Mouse (Mus musculus): ENCODE measurements around the gene Hist1h2ba. TPM values are rescaled to one million over a fixed set of nuclear protein-coding genes. Genes with fewer than 3 reads are reported as not detected.

Hist1h2ba gene
- polyA plus RNA-seq, 1 experiment: not detected

GRCm38 (mm10) chr13:23940291-23940690, 6.3 kb upstream of the Hist1h2ba start:
- TF ChIP-seq CTCF (IDR thresholded peaks at IDR 0.05; ENCODE audit: insufficient read depth, low read depth, low read length) (no peak), POLR2A (IDR thresholded peaks at IDR 0.05; ENCODE audit: insufficient read depth, low read depth, low read length) (no peak)
- 45% methylated on average over 6 of the region's 6 CpGs for WGBS
- Histone ChIP-seq H3K27ac (ENCODE audit: insufficient read depth, low read depth, low read length) (no peak overlapping the region), H3K4me3 (ENCODE audit: insufficient read depth, low read depth, low read length) (no peak overlapping the region), H3K4me1 (ENCODE audit: control insufficient read depth, insufficient read depth, low read length) (0 out of 2 replicates have a peak, but pooled peaks cover 2% of the 10 kb centered on the region)

GRCm38 (mm10) chr13:23938699-23939098, 4.7 kb upstream of the Hist1h2ba start:
- no peaks in the 10 kb centered on the region for H3K4me1 ChIP-seq (ENCODE audit: control insufficient read depth, insufficient read depth, low read length)
- H3K27ac ChIP-seq (ENCODE audit: insufficient read depth, low read depth, low read length): no peak overlapping the region
- TF ChIP-seq CTCF (IDR thresholded peaks at IDR 0.05; ENCODE audit: insufficient read depth, low read depth, low read length): no peak
- TF ChIP-seq POLR2A (IDR thresholded peaks at IDR 0.05; ENCODE audit: insufficient read depth, low read depth, low read length): no peak
- H3K4me3 ChIP-seq (ENCODE audit: insufficient read depth, low read depth, low read length): no peak overlapping the region
- 80% methylated on average over 1 of the region's 1 CpGs for WGBS

DNA sequence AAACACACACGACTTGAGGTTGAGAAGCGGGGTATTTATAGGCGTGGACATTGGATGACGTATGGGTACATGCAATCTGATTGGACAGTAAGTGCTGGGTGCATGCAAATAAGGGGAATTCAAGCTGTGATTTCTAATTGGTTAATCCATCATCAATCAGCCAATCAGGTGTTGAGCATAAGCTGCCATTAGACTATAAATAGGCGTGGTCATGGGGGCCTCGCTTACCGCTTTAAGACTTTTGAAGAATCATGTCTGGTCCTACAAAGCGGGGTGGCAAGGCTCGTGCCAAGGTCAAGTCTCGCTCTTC, 210 bp upstream of the Hist1h2ba start, which contains the start of gene Hist1h2aa:
Gene Hist1h2aa (plus strand): TSS at position 252 of the 310 bp plus-strand sequence.
- no peak within 1 kb of the TSS for H3K4me3 ChIP-seq (ENCODE audit: insufficient read depth, low read depth, low read length)
- no peaks in the 10 kb centered on the region for H3K4me1 ChIP-seq (ENCODE audit: control insufficient read depth, insufficient read depth, low read length)
- TF ChIP-seq POLR2A (IDR thresholded peaks at IDR 0.05; ENCODE audit: insufficient read depth, low read depth, low read length) (no peak), CTCF (IDR thresholded peaks at IDR 0.05; ENCODE audit: insufficient read depth, low read depth, low read length) (no peak)
- 96% methylated on average over 10 of the region's 10 CpGs for WGBS
- no peak within 1 kb of the TSS for H3K27ac ChIP-seq (ENCODE audit: insufficient read depth, low read depth, low read length)

DNA sequence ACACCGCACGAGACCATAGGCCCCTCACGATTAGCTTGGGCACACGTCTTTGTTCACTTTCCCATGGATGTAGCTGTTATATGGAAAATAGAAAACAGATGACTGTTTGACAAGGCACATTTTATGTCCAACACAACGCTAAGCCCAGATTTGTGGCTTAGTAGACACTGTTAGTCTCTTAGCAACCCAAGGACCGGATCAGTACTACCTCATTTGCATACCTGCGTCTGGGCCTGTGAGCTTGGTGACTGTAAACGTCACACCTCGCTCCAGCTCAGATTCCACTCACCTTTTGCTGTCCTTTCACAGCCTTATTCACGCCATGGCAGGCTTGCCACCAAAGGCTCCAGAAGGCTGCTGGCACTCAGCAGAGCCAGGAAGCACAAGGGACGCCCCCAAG, 3.1 kb downstream of the Hist1h2ba start:
- Histone ChIP-seq H3K4me3 (ENCODE audit: insufficient read depth, low read depth, low read length) (no peak overlapping the region), H3K4me1 (ENCODE audit: control insufficient read depth, insufficient read depth, low read length) (peaks cover 7% of the 10 kb centered on the region; the same call in 1 of the 2 replicates), H3K27ac (ENCODE audit: insufficient read depth, low read depth, low read length) (no peak overlapping the region)
- WGBS: 83% methylated on average over 11 of the region's 11 CpGs
- TF ChIP-seq CTCF (IDR thresholded peaks at IDR 0.05; ENCODE audit: insufficient read depth, low read depth, low read length) (no peak), POLR2A (IDR thresholded peaks at IDR 0.05; ENCODE audit: insufficient read depth, low read depth, low read length) (no peak)

- H3K27ac ChIP-seq (ENCODE audit: insufficient read depth, low read depth, low read length): no peak overlapping the region
- no peak overlapping the region for H3K4me3 ChIP-seq (ENCODE audit: insufficient read depth, low read depth, low read length)
- H3K4me1 ChIP-seq (ENCODE audit: control insufficient read depth, insufficient read depth, low read length): peaks cover 7% of the 10 kb centered on the region; the same call in 1 of the 2 replicates
- TF ChIP-seq POLR2A (IDR thresholded peaks at IDR 0.05; ENCODE audit: insufficient read depth, low read depth, low read length) (no peak), CTCF (IDR thresholded peaks at IDR 0.05; ENCODE audit: insufficient read depth, low read depth, low read length) (no peak)
- 94% methylated on average over 9 of the region's 9 CpGs for WGBS
Observed at GRCm38 (mm10) chr13:23930461-23930860, 3.5 kb downstream of the Hist1h2ba start.

DNA sequence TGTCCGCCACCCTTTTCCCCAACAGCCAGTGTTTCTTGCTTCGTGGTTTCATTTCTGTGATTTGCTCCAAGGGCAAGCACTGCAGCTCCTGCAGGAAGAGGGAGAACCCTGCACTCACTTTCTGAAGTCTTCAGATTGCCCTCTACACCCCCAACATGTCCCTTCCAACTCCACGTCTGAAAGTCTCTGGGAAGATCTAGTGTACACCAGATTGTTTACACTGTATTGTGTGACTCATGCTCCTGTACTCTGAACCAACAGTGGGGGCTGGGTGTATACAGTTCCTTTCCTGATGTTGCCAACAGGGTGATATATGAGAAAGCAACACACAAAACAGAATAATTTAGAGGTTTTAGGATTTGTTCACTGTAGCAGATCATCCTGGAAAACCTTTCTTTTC, 5.3 kb downstream of the Hist1h2ba start:
- Histone ChIP-seq H3K4me1 (ENCODE audit: control insufficient read depth, insufficient read depth, low read length) (peaks cover 7% of the 10 kb centered on the region; the same call in 1 of the 2 replicates), H3K27ac (ENCODE audit: insufficient read depth, low read depth, low read length) (no peak overlapping the region), H3K4me3 (ENCODE audit: insufficient read depth, low read depth, low read length) (no peak overlapping the region)
- TF ChIP-seq CTCF (IDR thresholded peaks at IDR 0.05; ENCODE audit: insufficient read depth, low read depth, low read length): no peak
- no peak for TF ChIP-seq POLR2A (IDR thresholded peaks at IDR 0.05; ENCODE audit: insufficient read depth, low read depth, low read length)
- 43% methylated on average over 3 of the region's 3 CpGs for WGBS

- H3K4me3 ChIP-seq (ENCODE audit: insufficient read depth, low read depth, low read length): no peak overlapping the region
- TF ChIP-seq POLR2A (IDR thresholded peaks at IDR 0.05; ENCODE audit: insufficient read depth, low read depth, low read length) (no peak), CTCF (IDR thresholded peaks at IDR 0.05; ENCODE audit: insufficient read depth, low read depth, low read length) (no peak)
- H3K4me1 ChIP-seq (ENCODE audit: control insufficient read depth, insufficient read depth, low read length): peaks cover 7% of the 10 kb centered on the region; the same call in 1 of the 2 replicates
- 38% methylated on average over 2 of the region's 2 CpGs for WGBS
- H3K27ac ChIP-seq (ENCODE audit: insufficient read depth, low read depth, low read length): no peak overlapping the region
Observed at GRCm38 (mm10) chr13:23925792-23926191, 8.2 kb downstream of the Hist1h2ba start.

DNA sequence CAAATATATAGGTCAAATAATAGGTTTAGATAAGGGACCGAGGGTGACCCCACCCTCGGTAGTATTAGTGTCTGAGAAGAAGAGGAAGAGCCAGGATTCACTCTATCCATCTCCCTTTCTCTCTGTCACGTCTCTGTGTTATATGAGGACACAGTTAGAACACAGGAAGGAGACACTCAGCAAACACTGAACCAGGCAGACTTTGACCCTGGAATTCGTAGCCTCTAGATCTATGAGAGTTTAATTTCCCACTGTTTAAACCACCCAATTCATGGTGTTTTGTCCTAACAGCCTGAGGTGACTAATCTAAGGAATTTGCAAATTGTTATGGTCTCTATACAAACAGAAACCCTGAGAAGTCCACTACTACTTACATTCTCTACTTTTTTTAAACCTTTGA, 16.3 kb downstream of the Hist1h2ba start:
- 90% methylated on average over 4 of the region's 4 CpGs for WGBS
- Histone ChIP-seq H3K4me3 (ENCODE audit: insufficient read depth, low read depth, low read length) (no peak overlapping the region), H3K27ac (ENCODE audit: insufficient read depth, low read depth, low read length) (no peak overlapping the region), H3K4me1 (ENCODE audit: control insufficient read depth, insufficient read depth, low read length) (no peaks in the 10 kb centered on the region; the same call in 1 of the 2 replicates)
- no peak for TF ChIP-seq CTCF (IDR thresholded peaks at IDR 0.05; ENCODE audit: insufficient read depth, low read depth, low read length)
- TF ChIP-seq POLR2A (IDR thresholded peaks at IDR 0.05; ENCODE audit: insufficient read depth, low read depth, low read length): no peak

DNA sequence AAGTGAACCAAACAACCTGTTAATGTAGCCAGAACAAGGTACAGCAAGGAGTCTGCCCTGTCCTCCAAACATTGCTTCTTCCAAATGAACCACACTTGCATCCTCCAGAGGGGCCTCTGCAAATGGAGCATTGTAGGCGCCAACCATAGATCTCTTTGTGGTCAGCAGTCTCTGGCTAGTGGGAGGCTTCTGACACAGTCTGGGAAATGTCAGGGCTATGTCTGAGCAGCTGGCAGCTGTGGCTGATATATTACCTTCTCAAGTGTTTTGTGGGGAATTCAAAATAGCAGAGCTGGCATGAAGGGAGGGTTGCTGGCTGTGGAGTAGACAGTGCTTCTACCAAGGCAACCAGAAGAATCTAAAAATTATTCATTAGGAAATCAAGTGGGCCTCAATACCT, 17.8 kb downstream of the Hist1h2ba start:
- TF ChIP-seq CTCF (IDR thresholded peaks at IDR 0.05; ENCODE audit: insufficient read depth, low read depth, low read length) (no peak), POLR2A (IDR thresholded peaks at IDR 0.05; ENCODE audit: insufficient read depth, low read depth, low read length) (no peak)
- H3K27ac ChIP-seq (ENCODE audit: insufficient read depth, low read depth, low read length): no peak overlapping the region
- no peaks in the 10 kb centered on the region; the same call in 1 of the 2 replicates for H3K4me1 ChIP-seq (ENCODE audit: control insufficient read depth, insufficient read depth, low read length)
- no peak overlapping the region for H3K4me3 ChIP-seq (ENCODE audit: insufficient read depth, low read depth, low read length)
- 92% methylated on average over 1 of the region's 1 CpGs for WGBS

Measured in olfactory bulb, adult 2 months (tissue).